ENCODE assay signal across 18 mouse cellular contexts in genomic region chr12:85456966-85457505, GRCm38 (mm10). TPM values are rescaled to one million over a fixed set of nuclear protein-coding genes. Genes with fewer than 3 reads are reported as not detected.
A peak's percentile ranks its signal among the peaks of the same experiment; 100 is the strongest.
DNase-seq lines count a peak whose midpoint lies in the region; ATAC-seq lines count a peak whose summit lies in the region.
"Had no signal": no experiment of that assay in that cellular context is flagged by ENCODE, and none has a peak within 500 bp of the region (broad histone marks: within the 10 kb centered on the region; RNA-seq: fewer than 3 reads in every experiment).

No protein-coding gene starts in this region.

- H3K36me3 ChIP-seq in heart, embryonic 12.5 days = no peaks in the 10 kb centered on the region
- no peaks in the 10 kb centered on the region for H3K36me3 ChIP-seq in limb, embryonic 11.5 days (ENCODE audit: control insufficient read depth, insufficient read depth, low read length)
- H3K36me3 ChIP-seq: limb, embryonic 13.5 days; neural tube, embryonic 13.5 days had no signal

- no peak overlapping the region for H3K9ac ChIP-seq in heart, embryonic 12.5 days
- H3K9ac ChIP-seq in limb, embryonic 11.5 days (ENCODE audit: low read length) = no peak overlapping the region
- H3K9ac ChIP-seq: limb, embryonic 13.5 days; neural tube, embryonic 13.5 days had no signal

- no peak for ATAC-seq in heart, embryonic 12.5 days (ENCODE audit: insufficient number of reproducible peaks, low FRiP score)
- ATAC-seq in limb, embryonic 11.5 days (ENCODE audit: insufficient number of reproducible peaks, low FRiP score, low TSS enrichment, low read depth) = no peak
- ATAC-seq: hindbrain, embryonic 16.5 days had no signal

- no peak overlapping the region for H3K4me3 ChIP-seq in heart, embryonic 12.5 days
- no peak overlapping the region for H3K4me3 ChIP-seq in limb, embryonic 11.5 days (ENCODE audit: low read depth, low read length)
- H3K4me3 ChIP-seq: heart, adult 2 months; left cerebral cortex, adult 2 months; limb, embryonic 13.5 days had no signal

- H3K27ac ChIP-seq in heart, embryonic 12.5 days (ENCODE audit: poor library complexity, severe bottlenecking) = peak overlapping the region; percentile 9; the same call in 1 of the 2 replicates
- H3K27ac ChIP-seq in limb, embryonic 11.5 days (replicated peaks; ENCODE audit: low read depth, low read length) = no peak overlapping the region
- H3K27ac ChIP-seq: heart, adult 2 months; left cerebral cortex, adult 2 months had no signal

- H3K9me3 ChIP-seq in heart, embryonic 12.5 days (replicated peaks) = no peaks in the 10 kb centered on the region
- no peaks in the 10 kb centered on the region for H3K9me3 ChIP-seq in limb, embryonic 11.5 days (ENCODE audit: control insufficient read depth, low read length)
- H3K9me3 ChIP-seq: limb, embryonic 13.5 days; neural tube, embryonic 13.5 days had no signal

- no peak for DNase-seq in heart, adult 9 months (ENCODE audit: low spot score in 2 of 2)
- peak; percentile 10 for DNase-seq in urinary bladder, postnatal 25 days (ENCODE audit: low spot score)
- no peak for DNase-seq in urinary bladder, adult 18-20 months (ENCODE audit: low spot score in 2 of 2)
- peak; percentile 39 for DNase-seq in limb, embryonic 11.5 days (ENCODE audit: low spot score)
- no peak for DNase-seq in urinary bladder, postnatal 4 days (ENCODE audit: low spot score in 2 of 2)
- no peak for DNase-seq in ovary, adult 18-20 months (ENCODE audit: low spot score)
- DNase-seq: adrenal gland, adult 8-10 months; cerebellum, adult 11 months; cerebellum, postnatal 14 days; gastrocnemius, postnatal 10 days; heart, adult 2 months; lung, postnatal 14 days; thymus, postnatal 36 days had no signal

- H3K4me1 ChIP-seq in heart, embryonic 12.5 days (replicated peaks) = peaks cover 57% of the 10 kb centered on the region
- H3K4me1 ChIP-seq in limb, embryonic 11.5 days (ENCODE audit: control insufficient read depth, insufficient read depth, low read length) = peaks cover 19% of the 10 kb centered on the region; the same call in 1 of the 2 replicates

- no peaks in the 10 kb centered on the region for H3K27me3 ChIP-seq in heart, embryonic 12.5 days (replicated peaks)
- H3K27me3 ChIP-seq in limb, embryonic 11.5 days (ENCODE audit: control insufficient read depth, insufficient read depth, low read length) = no peaks in the 10 kb centered on the region
- H3K27me3 ChIP-seq: limb, embryonic 13.5 days; neural tube, embryonic 13.5 days had no signal

- H3K4me2 ChIP-seq in heart, embryonic 12.5 days = no peak overlapping the region
- H3K4me2 ChIP-seq in limb, embryonic 11.5 days (ENCODE audit: low read depth, severe bottlenecking) = no peak overlapping the region

- WGBS in heart, embryonic 12.5 days = 55% methylated on average over 13 of the region's 13 CpGs
- WGBS in limb, embryonic 11.5 days = 44% methylated on average over 13 of the region's 13 CpGs

RNA-seq across cellular contexts. Expression of gene Fos, which starts 16.7 kb away (rescaled TPM):
- polyA plus RNA-seq in heart, embryonic 12.5 days (2016; fragmentation: Nextera tagmentation; extraction: Ambion mirVana) = 5.9 and 8.1 TPM in 2 replicates
- 0.89 and 1.2 TPM in 2 replicates for polyA plus RNA-seq in limb, embryonic 11.5 days (2014; fragmentation: Nextera tagmentation; extraction: Ambion mirVana)

Comparison
In these comparisons a context has a peak if more than half of its experiments do, and no peak if none do; other contexts are left out.
1. DNase-seq: peak in urinary bladder, postnatal 25 days (single experiment) and limb, embryonic 11.5 days (single experiment); none in heart, adult 9 months (0 of 2), urinary bladder, adult 18-20 months (0 of 2), urinary bladder, postnatal 4 days (0 of 2) and ovary, adult 18-20 months (single experiment).